Mouse (Mus musculus) C2C12 (cell line): ENCODE measurements around the gene Liph.

Experiments
- CTCF ChIP-seq: IDR thresholded peaks from one replicate; pipeline ENCODE4 v1.5.1; 2011; ENCODE audit not compliant: control insufficient read depth, insufficient read depth, insufficient read length
- MAX ChIP-seq: IDR thresholded peaks from one replicate; pipeline ENCODE4 v1.6.1; 2011; ENCODE audit warnings: mild to moderate bottlenecking, control low read depth
- MYOG ChIP-seq: IDR thresholded peaks from one replicate; pipeline ENCODE4 v1.6.1; 2011; ENCODE audit not compliant: control insufficient read depth, insufficient read length; ENCODE audit errors: extremely low read depth
- USF1 ChIP-seq: IDR thresholded peaks from one replicate; pipeline ENCODE4 v1.6.1; 2011; ENCODE audit warnings: low read depth, mild to moderate bottlenecking, control low read depth, moderate library complexity

DNA sequence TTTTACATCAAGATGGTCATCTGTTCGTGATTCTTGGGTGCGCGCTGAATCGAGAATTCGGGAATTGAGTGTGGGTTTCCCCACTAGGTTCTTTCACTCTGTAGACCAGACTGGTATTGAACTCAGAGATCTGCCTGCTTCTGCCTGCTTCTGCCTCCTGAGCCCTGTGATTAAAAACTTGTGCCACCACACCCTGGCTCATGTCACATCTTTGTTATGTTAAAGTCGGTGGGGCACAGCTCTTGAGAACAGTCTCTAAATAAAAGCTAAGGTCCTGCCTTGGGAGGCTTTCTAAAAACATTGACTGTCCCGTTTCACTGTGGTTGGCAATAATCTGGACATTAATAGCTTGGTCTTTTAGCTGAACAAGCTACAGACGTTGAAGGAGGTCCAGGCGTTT is 12.3 kb downstream of the Liph start:
- TF ChIP-seq CTCF: no peak
- TF ChIP-seq MAX: no peak
- no peak for TF ChIP-seq MYOG
- TF ChIP-seq USF1: no peak
